Comparison of ENCODE assay signal across 17 mouse cellular contexts in the genomic region with DNA sequence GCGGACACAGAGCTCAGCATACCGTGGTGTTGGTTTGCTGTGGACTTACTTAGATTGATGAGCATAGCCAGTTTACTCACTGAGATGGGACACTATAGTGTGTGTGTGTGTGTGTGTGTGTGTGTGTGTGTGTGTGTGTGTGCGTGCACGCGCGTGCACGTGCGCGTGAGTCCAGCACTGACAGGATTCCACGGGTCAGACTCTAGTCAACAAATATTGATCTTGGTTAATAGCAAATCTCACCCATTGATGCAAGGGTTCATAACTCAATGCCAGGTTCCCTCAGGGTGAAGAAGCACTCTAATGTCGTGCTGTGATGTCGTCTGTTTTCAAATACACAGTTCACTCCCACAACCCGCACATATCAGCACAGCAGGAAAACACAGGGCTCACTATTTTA. TPM values are rescaled to one million over a fixed set of nuclear protein-coding genes. Genes with fewer than 3 reads are reported as not detected.
"Had no signal": no experiment of that assay in that cellular context is flagged by ENCODE, and none has a peak within 500 bp of the region (broad histone marks: within the 10 kb centered on the region; RNA-seq: fewer than 3 reads in every experiment).

No protein-coding gene starts in this region.

- H3K36me3 ChIP-seq: kidney, embryonic 15.5 days; midbrain, embryonic 13.5 days; stomach, embryonic 15.5 days had no signal

- H3K9me3 ChIP-seq: kidney, embryonic 15.5 days; midbrain, embryonic 13.5 days; stomach, embryonic 15.5 days had no signal

- ATAC-seq: midbrain, embryonic 13.5 days had no signal

- H3K27ac ChIP-seq: kidney, embryonic 15.5 days; left cerebral cortex, adult 2 months; midbrain, embryonic 13.5 days; stomach, embryonic 15.5 days had no signal

- DNase-seq: kidney, adult 11 months; kidney, adult 8-10 months; kidney, postnatal 10 days; kidney, postnatal 36 days; layer of hippocampus, postnatal 36 days; lung, adult 2 months; lung, postnatal 14 days; lung, postnatal 4 days; spleen, adult 18-20 months; thymus, postnatal 25 days had no signal

- H3K4me2 ChIP-seq: kidney, embryonic 15.5 days; midbrain, embryonic 13.5 days; stomach, embryonic 15.5 days had no signal

- H3K9ac ChIP-seq: kidney, embryonic 15.5 days; midbrain, embryonic 13.5 days; stomach, embryonic 15.5 days had no signal

- H3K4me1 ChIP-seq: midbrain, embryonic 13.5 days; stomach, embryonic 15.5 days had no signal

- H3K4me3 ChIP-seq: kidney, embryonic 15.5 days; left cerebral cortex, adult 2 months; midbrain, embryonic 13.5 days; stomach, embryonic 15.5 days had no signal

- H3K27me3 ChIP-seq: kidney, embryonic 15.5 days; midbrain, embryonic 13.5 days; stomach, embryonic 15.5 days had no signal

RNA-seq across cellular contexts. Expression of gene Slc2a2, which starts 27.5 kb away (rescaled TPM):
- polyA plus RNA-seq: limb, embryonic 11.5 days; midbrain, embryonic 13.5 days; midbrain, postnatal 0 days; neural tube, embryonic 11.5 days had no signal
